Mouse (Mus musculus): ENCODE data around the gene Pde1c.
"Not testable (repeated sequence)": the region's sequence is repeated elsewhere in the genome, so short reads cannot be mapped to it uniquely, and the experiment has no call there.

The Pde1c gene

GRCm38 (mm10) chr6:56568470-56569372 is at the start of gene Pde1c:
Gene Pde1c, minus strand, starts transcription at chr6:56569103.
- peak; percentile 30 for DNase-seq (ENCODE audit: low read depth, low spot score)

- DNase-seq (ENCODE audit: low read depth, low spot score) = peak; percentile 77
These were observed 48.2 kb upstream of the Pde1c start for GRCm38 (mm10) chr6:56616982-56617613.

GRCm38 (mm10) chr6:56616228-56616981 is 47.5 kb upstream of the Pde1c start:
- no peak for DNase-seq (ENCODE audit: low read depth, low spot score)

- DNase-seq (ENCODE audit: low read depth, low spot score) = not testable (repeated sequence)
These were observed 40.6 kb upstream of the Pde1c start for GRCm38 (mm10) chr6:56609529-56609928.

- peak; percentile 83 for DNase-seq (ENCODE audit: low read depth, low spot score)
These were observed 39.4 kb upstream of the Pde1c start for GRCm38 (mm10) chr6:56608277-56608676.

- no peak for DNase-seq (ENCODE audit: low read depth, low spot score)
These were observed 10.7 kb upstream of the Pde1c start for GRCm38 (mm10) chr6:56579568-56579967.

- DNase-seq (ENCODE audit: low read depth, low spot score) = no peak
These were observed 8.0 kb downstream of the Pde1c start for GRCm38 (mm10) chr6:56560891-56561290.

- DNase-seq (ENCODE audit: low read depth, low spot score) = no peak
These were observed 8.4 kb downstream of the Pde1c start for GRCm38 (mm10) chr6:56560474-56560888.

- DNase-seq (ENCODE audit: low read depth, low spot score) = no peak
These were observed 10.2 kb downstream of the Pde1c start for GRCm38 (mm10) chr6:56558711-56559110.

GRCm38 (mm10) chr6:56555848-56556247 is 13.1 kb downstream of the Pde1c start:
- DNase-seq (ENCODE audit: low read depth, low spot score) = no peak

GRCm38 (mm10) chr6:56555382-56555781 is 13.5 kb downstream of the Pde1c start:
- no peak for DNase-seq (ENCODE audit: low read depth, low spot score)

GRCm38 (mm10) chr6:56551022-56551421 is 17.9 kb downstream of the Pde1c start:
- no peak for DNase-seq (ENCODE audit: low read depth, low spot score)

GRCm38 (mm10) chr6:56540247-56540646 is 28.7 kb downstream of the Pde1c start:
- no peak for DNase-seq (ENCODE audit: low read depth, low spot score)

- DNase-seq (ENCODE audit: low read depth, low spot score) = no peak
These were observed 34.2 kb downstream of the Pde1c start for GRCm38 (mm10) chr6:56534653-56535052.

- DNase-seq (ENCODE audit: low read depth, low spot score) = no peak
These were observed 36.6 kb downstream of the Pde1c start for GRCm38 (mm10) chr6:56532257-56532656.

- DNase-seq (ENCODE audit: low read depth, low spot score) = no peak
These were observed 44.7 kb downstream of the Pde1c start for GRCm38 (mm10) chr6:56523938-56524866.

GRCm38 (mm10) chr6:56489161-56489560 is 79.7 kb downstream of the Pde1c start:
- no peak for DNase-seq (ENCODE audit: low read depth, low spot score)

- DNase-seq (ENCODE audit: low read depth, low spot score) = no peak
These were observed 83.8 kb downstream of the Pde1c start for GRCm38 (mm10) chr6:56485078-56485477.

- peak; percentile 72 for DNase-seq (ENCODE audit: low read depth, low spot score)
These were observed 87.9 kb downstream of the Pde1c start for GRCm38 (mm10) chr6:56480914-56481482.

- peak; percentile 22 for DNase-seq (ENCODE audit: low read depth, low spot score)
These were observed 92.3 kb downstream of the Pde1c start for GRCm38 (mm10) chr6:56476581-56476980.

GRCm38 (mm10) chr6:56458098-56458497 is 110.8 kb downstream of the Pde1c start:
- peak; percentile 24 for DNase-seq (ENCODE audit: low read depth, low spot score)
